Mouse (Mus musculus): ENCODE measurements around the gene Mrpl38. TPM values are rescaled to one million over a fixed set of nuclear protein-coding genes. Genes with fewer than 3 reads are reported as not detected.

Mrpl38 gene
- total RNA-seq (2021) (100 to 1,000 TPM; 102 to 108 TPM), polyA plus RNA-seq (2012; rRNA removed) (134 and 167 TPM in 2 replicates)
- long read RNA-seq, transcript Mrpl38-201 (9 exons, 1,411 nt), result major isoform, 126 of 142 reads
- long read RNA-seq, transcript Mrpl38-205 (8 exons, 1,403 nt), result minor isoform, 7 of 142 reads
- long read RNA-seq, partial matches to known transcripts, result 2 of 142 reads
- long read RNA-seq, other reads (novel, unspliced or antisense), result 7 of 142 reads

DNA sequence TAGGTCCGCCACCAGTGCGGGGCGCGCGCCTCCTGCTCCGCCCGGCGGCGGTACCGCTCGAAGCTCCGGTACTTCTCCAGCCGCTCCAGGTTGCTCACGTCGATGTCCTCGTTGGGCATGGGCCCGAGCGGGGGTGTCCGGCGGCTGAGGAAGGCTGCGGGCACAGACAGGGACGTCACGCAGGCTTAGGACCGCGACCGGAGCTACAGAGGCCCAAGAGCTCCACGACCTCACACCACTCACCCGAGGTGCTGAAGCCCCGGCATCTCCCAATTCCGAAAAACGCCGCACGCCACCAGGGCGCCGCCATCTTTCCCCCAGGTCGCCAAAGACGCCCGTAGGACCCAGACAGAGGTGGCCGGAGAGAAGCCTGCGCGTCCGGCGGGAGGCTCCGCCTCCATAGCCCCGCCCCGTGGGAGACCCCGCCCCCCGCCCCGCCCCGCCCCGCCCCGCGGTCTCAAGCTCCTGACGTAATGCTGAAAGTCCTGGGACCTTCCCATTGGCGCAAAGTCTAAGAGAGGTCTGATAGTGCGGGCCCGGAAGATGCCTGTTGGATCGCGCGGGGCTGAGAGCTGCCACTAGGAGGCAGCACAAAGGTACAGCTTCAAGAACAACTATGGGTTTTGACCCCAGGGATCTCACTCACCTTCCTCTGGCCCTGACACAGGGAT is at the start of gene Mrpl38:
TSS of gene Mrpl38 (minus strand) at position 401 of the 671 bp plus-strand sequence.
- DNase-seq, result peak; percentile 93

DNA sequence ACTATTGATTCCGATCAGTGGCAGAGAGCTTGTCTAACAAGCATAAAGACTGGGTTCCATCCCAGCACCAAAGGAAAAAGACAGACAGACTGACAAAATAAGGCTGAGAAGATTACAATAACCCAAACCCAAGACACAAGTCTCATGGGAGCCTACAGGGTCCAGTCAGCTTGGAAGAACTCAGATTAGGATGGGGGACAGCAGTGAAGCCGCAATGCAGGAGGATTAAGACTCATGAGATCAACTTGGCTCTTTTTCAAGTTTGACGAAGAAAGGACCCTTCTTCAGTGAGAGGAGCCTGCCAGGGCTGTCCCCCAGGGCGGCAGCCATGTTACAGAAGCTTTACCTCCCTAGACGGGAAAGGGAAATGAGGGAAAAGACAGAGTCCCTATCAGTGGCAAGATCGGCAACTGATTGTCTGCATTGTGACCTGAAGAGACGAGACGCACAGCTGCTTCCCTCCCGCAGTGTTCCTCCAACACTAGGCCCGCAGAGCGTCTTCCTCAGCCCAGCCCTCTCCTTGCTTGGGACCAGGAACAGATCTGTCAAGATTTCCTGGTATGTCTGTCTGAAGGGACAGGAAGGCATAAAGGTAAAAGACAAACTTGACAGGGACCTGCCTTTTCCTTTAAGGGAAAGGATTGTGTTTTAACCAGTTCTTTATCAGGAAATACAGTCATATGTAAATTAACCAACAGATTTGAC is 48.7 kb upstream of the Mrpl38 start:
- DNase-seq, result no peak

DNA sequence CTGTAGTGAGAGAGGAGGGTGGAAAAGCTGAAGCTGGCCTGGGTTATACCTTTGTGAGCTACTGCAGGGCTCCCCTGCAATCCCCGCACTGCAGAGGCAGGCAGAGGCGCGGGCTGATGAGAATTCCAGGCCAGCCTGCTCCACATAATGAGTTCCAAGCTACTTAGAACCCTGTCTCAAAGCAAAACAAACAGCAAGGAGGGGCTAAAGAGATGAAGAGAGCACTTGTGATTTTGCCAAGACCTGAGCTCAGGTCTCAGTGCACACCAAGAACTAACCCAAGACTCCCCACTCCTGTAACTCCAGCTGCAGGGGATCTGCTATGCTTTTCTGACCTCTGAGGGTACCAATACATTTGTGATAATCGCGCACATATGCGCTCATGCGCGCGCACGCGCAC is 47.7 kb upstream of the Mrpl38 start:
- DNase-seq, result no peak

DNA sequence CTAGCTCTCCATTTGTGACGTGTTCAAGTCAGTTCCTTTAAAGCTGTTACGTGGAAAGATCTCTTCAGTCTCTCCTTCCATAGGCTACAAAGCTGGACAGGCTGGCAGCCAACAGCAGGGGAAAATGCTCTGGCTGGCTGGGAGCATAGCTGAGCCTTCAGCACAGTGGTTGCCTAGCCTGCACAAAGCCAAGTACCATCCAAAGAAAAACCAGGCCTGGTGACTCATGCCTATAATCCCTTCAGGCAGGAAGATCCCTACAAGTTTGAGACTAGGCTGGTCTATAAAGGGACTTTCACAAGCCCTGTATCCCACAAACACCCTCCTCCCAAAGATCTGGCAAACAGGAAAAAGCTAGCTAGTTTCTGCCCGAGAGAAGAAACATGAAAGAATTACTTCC is 47.2 kb upstream of the Mrpl38 start:
- peak; percentile 41 for DNase-seq

DNA sequence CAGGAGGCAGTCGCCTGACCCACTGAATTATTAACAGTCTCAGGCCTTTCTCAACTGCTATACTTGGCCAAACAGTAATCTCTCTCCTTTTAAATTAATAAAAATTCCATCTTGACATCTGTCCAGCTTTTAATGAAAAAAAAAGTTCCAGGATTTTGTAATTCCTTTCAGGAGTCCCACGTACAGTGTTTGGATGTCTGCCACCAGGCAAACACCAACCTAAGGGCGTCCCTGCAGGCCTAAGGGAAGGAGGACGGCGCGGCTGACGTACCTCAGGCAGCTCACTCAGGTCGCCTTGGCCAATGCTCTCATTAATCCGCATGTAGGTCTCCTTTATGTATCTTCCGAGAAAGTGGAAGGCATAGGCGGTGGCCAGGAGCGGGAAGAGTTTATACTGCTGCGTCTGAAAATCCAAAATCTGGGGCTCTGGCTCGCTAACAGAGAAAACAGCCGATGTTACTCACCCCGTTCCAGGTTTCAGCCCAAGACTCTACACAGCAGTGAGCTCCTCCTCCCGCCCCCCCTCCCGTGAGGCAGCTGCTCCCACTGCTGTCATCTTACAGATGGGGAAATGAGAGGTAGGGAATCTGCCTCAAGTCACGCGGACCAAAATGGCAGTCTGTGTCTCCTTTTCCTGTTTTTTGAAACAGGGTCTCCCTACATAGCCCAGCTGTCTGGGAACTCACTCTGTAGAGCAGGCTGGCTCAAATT is 39.9 kb upstream of the Mrpl38 start:
- no peak for DNase-seq

DNA sequence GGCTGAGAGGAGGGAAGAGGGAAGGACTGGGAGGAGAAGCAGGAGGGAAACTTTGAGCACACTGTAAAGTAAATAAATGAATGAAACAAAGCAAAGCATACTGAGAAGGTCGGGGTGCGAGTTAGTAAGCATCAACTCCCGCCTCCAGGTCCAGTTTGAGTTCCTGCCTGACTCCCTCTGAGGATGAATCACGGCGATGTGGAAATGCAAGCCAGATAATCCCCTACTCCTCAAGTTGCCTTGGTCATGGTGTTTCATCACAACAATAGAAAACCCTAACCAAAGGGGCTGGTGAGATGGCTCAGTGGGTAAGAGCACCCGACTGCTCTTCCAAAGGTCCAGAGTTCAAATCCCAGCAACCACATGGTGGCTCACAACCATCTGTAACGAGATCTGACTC is 37.3 kb upstream of the Mrpl38 start:
- DNase-seq, result peak; percentile 62

DNA sequence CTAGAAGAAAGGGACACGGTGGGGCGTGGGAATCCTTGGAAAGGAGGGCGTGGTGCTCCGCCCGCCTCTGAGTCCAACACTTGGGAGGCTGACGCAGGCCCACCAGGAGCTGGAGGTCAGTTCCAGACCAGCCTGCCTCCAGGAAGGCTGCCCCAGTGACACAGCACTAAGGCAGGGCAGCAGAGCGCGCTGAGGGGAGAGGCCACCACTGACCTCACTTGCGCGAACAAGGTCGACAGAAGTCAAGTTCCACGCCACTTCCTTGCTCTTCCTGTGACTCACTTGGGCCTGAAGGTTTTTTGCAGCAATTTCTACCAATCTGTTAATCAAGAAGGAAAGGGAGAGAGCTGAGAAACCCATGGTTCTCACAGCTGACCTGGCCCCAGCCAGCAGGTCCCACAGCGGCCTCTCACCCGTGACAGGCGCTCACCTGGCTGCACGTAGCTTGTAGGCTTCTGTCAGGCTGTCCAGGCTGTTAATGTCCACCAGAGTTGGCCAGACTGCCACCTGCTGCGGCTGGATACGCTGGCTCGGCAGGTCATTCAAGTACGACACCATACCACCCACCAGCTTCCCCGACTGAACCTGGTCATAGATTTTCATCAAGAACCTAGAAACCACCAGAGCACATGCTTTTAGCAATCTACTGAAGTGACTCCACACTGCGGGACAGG is 36.2 kb upstream of the Mrpl38 start:
- DNase-seq, result peak; percentile 79

DNA sequence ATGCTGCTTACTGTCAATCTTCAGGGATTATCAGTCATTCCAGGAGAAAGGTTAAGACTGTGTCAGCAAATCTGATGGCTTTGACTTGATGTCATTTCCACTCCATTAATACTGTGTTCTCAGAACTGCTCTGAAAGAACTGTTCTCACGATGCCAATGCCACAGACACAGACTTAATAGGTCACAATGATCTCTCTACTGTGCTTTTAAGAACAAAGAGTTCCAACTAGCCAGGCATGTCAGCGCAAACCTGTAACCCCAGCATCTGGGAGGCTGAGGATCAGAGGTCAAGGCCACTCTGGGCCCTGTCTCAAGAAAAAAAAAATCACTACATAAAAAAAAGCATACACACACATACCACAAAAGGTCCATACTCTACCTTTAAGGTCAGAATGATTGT is 33.3 kb upstream of the Mrpl38 start:
- no peak for DNase-seq

DNA sequence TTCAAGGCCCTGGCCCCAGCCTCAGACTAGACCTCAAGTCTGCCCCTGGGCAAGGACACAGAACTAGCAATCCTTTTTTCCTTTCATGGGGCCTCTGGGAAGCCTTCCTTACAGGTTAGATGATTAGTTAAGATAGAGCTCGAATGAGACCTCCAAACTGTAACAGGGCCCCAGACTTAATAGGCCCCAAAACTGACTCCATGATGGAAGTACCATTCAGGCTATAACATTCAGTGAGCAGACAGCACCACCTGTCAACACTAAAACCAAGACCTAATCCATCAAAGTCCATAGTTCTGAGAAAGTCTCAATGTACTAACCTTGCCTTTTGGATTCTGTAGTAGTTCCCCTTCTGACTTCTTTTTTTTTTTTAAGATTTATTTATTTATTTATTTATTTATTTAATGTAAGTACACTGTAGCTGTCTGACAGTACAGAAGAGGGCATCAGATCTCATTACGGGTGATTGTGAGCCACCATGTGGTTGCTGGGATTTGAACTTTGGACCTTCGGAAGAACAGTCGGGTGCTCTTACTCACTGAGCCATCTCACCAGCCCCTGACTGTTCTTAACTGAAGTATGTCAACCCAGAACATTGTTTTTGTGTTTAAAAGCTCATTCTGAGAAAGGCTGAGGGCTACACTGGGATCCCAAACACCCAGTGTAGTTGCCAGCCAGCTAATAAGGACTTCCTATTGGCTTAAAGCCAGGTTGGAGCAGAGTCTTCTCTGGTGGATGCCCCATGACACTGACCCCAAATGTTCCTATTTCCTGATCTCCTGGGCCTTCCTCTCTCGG is 31.5 kb upstream of the Mrpl38 start:
- no peak for DNase-seq

DNA sequence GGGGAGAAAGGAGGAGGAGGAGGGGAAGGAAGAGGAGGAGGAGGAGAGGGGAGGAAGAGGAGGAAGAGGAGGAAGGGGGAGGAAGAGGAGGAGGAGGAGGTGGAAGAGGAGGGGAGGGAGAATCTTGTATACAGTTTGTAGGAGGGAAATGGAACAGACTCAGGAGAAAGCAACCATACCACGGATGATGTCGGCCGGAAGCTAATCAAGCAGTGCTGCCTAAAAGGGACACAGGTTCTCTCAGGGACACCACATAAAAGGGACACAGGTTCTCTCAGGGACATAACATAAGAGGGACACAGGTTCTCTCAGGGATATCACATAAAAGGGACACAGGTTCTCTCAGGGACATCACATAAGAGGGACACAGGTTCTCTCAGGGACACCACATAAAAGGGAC is 30.5 kb upstream of the Mrpl38 start:
- DNase-seq, result no peak

DNA sequence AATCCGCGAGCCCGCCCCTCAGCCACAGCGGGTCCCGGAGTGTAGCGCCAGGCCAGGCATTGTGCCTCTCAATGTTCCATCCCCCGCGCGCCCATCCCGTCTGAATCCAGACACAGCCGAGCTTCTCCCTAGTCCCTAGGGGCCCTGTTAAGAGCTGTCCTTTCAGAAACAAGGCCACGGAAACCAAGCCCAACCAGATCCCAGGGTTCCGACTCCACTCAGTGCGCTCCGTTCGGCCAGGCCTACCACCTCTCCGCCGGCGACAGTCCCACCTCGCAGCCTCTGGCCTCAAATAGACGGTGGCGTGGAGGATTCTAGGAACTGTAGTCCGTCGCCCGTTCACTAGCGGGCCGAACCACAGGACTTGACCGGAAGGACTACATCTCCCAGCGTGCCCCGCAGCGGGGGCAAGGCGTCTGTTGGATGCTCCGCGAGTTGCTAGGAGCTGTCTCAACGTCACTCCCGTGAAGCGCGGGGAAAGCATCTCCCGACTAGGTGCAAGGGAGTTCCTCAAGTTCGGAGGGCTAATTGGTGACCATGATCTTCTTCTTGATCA is 29.3 kb upstream of the Mrpl38 start, which contains the start of gene Fbf1:
TSS of gene Fbf1 (minus strand) at position 283 of the 556 bp plus-strand sequence.
- peak; percentile 97 for DNase-seq

DNA sequence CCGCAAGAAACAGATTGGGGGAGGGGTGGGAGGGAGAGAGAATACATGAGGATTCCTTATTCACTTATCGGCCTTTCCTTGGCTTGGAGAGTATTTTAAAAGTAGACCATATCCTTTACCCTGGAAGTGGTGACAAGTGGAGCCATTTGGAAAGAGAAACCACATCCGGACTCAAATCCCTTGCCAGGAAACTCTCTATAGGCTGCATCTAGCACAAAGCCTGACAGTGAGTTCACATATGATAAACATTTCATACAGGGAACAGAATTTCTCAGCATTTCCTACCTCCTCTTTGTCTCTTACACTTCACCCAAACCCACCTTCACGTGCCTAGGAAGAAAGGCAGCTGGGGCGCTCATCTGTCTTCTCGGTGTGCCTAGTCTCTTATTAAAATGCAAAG is 28.6 kb upstream of the Mrpl38 start:
- no peak for DNase-seq

DNA sequence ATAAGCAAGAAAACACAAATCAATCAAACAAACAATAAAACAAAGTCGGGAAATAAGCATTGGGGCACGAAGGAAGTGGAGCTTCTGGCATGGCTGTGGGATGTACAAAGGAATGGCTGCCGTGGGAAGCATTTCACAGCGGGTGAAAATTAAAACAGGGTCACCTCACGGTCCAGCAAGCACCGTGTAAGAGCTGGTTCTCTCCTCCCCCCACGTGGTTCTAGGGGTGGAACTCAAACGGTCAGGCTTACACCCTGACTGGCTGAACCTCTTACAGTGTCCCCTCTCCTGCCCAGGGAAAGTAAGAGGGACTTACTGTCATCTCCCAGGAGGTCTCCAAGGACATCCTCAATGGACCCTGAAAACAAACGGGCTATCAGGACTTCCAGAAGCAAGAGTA is 24.3 kb upstream of the Mrpl38 start:
- no peak for DNase-seq

DNA sequence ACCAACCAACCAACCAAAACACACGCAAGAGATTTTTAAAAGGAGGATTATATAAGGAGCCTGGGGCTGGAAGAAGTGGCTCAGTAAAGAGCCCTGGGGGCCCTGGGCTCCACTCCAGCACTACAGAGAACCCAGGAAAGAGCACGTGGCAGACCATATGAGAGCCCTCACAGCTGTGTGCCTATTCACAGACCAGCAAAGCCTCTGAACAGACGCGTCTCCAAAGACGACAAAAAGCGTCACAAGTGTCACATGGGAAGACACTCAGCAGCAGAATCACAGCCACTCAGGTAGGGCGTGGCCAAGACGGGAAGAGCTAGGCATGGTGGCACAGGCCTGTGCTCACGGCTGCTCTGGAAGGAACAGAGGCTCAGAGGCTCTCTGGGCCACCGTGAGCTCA is 23.5 kb upstream of the Mrpl38 start:
- no peak for DNase-seq

DNA sequence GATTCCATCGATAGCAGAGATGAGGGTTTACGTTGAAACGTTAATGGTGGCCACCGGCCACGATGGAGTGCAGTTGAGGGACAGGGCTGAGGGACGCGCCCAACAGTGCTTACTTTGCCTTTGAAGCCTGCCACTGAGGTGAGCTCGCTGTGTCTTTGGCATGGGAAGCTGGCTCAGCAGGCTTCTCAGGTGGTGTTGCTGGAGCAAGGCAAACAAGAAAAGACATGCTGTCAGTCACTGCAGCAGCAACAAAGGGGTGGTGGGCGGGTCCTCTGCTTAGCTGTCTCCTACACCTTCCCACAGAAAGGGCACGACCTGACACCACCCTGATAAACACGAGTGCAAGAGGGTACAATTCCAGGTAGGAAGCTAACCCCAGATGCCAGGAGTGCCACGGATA is 22.6 kb upstream of the Mrpl38 start:
- DNase-seq, result no peak

DNA sequence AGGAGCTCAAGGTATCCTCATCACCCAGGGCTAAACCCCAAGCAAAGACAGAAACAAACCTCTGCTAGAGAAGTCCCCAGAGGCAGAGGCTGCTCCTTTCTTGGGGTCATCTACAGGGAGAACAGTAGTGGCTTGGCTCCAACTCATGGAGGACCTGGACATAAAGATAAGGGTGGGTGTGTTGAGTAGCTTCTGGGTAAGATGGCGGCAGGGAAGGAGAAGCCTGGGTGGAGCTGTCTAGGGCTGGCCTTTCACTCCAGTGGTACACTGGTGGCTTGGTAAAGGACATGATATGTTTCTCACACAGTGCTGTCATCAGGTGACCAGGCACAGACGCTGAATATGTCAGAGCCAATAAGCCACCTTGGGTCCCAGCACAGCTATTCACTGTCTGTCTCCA is 12.3 kb upstream of the Mrpl38 start:
- no peak for DNase-seq

DNA sequence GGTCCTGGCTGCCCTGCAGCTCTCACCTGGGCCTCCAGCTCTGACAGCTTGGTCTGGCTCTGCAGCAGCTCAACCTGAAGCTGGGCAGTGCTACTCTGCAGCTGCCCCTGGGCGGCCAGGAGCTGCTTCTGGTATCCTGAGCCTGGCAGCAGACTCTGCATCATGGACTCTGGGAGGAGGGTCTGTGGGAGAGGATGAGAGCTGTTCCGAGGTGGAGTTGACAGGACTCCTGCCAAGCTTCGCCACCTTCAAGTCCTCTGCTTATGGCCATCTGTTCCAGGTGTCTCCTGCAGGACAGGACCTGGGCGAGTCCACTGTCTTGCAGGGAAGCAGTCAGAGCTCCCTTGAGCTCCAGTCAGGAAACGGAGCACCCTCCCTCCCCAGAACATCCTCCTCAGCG is 10.7 kb upstream of the Mrpl38 start:
- DNase-seq, result no peak

DNA sequence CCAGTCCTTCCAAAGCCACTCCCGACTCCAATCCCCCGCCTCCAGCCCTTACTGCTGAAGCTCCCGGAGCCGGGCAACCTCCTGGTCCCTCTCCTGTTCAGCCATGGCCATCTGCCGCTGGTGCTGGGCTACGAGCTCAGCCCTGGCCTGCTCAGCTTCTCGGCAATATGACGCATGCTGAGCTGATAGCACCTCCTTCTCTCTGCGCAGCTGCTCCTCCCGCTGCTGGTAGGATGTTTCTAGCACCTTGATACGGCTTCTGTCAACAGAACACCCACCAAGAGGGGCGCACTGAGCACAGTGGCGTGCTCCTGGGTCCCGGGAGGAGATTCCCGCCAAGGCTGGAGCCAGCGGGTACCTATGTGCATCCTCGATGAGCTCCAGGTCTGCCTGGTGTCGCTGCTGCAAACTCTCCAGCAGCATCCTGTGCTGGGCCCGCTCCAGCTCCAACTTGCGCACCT is 10.1 kb upstream of the Mrpl38 start:
- no peak for DNase-seq

DNA sequence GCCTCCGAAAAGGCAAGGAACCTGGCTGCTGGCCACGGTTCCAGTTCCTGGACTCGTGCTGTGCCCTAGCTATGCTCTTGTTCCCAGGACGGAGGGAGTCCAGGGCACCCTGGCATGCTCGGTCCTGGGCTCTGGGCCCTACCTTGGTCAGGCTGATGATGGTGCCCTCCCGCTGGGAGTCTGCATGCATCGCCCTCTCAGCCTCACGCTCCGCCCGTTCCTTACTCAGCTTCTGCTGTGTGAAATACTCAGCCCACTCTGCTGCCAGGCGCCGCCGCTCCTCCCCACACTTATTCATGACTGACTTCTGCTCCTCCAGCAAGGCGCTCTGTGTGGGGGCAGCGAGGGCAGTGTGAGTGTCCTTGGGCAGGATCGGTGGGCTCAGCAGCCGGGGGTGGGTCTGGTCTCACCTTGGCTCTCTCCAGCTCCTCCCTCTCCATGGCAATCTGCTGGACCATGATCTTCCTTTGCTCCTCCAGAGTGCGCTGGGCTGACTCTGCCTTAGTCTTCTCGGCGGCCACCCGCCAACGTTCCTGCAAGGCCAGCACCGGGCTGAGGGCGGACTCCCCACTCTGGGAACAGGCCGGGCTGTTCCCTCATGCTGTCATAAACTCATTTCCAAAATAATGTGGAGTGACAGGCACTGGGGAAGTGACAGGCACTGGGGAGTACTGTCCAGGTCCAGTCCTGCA is 7.8 kb upstream of the Mrpl38 start:
- no peak for DNase-seq
